Mouse (Mus musculus): ENCODE measurements around the gene 3830406C13Rik.

DNA sequence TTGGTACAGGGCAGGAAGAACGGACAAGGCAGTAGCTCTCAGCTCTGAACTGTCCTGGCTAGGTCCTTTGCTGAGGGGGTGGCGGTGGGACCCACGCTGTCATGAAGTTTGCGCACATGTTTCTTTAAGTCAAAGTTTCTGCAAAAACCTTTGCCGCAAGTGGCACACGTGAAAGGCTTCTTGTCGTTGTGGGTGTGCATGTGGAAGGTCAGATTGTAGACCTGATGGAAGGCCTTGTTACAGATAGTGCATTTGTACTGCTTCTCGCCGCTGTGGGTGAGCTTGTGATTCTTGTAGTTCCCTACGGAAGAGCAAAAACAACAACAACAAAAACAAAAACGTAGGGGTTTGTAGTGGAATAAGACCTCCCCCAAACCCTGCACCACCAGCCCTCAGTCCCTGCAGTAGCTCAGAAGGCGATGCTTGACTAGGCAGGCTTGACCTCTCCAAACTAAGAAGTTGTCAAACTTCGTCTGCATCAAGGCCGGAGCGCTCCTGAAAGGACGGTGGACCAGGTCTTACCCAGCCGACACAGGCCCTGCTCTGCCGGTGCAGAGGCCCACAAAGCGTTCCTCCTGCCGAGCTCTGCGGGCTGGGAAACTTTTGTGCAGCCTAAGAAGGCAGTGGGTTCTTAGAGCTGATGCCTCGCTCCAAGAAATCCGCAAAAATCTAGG lies 58.6 kb downstream of the 3830406C13Rik start:
- TF ChIP-seq GATA1 (IDR thresholded peaks at IDR 0.05; ENCODE audit: low read length) (no peak), TAL1 (IDR thresholded peaks at IDR 0.05; ENCODE audit: low read length) (no peak)

Data from erythroblast, embryonic 14.5 days (primary cell).